Mouse (Mus musculus): Measurements from ENCODE around the gene Tmem253.
"Not testable (repeated sequence)": the region's sequence is repeated elsewhere in the genome, so short reads cannot be mapped to it uniquely, and the experiment has no call there.

The Tmem253 gene

GRCm38 (mm10) chr14:52022244-52022708 lies 6.8 kb downstream of the Tmem253 start:
- no peak for DNase-seq

GRCm38 (mm10) chr14:52022709-52023459 lies 7.4 kb downstream of the Tmem253 start:
- DNase-seq = peak; percentile 90 to 92

DNA sequence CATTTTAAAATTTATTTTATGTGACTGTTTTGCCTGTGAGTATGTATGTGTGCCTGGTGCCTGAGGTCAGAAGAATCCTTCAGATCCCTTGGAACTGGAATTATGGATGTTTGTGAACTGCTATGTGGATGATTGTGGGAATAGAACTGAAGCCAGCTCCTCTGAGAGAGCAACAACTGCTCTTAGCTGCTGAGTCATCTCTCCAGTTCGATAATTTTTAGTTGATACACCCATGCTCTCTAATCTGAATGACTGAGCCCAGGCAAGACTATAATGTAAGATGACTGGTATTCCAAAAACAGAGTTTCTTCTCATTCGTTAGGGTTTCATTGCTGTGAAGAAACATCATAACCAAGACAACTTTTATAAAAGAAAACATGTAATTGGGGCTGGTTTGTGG lies 8.7 kb downstream of the Tmem253 start:
- no peak for DNase-seq

DNA sequence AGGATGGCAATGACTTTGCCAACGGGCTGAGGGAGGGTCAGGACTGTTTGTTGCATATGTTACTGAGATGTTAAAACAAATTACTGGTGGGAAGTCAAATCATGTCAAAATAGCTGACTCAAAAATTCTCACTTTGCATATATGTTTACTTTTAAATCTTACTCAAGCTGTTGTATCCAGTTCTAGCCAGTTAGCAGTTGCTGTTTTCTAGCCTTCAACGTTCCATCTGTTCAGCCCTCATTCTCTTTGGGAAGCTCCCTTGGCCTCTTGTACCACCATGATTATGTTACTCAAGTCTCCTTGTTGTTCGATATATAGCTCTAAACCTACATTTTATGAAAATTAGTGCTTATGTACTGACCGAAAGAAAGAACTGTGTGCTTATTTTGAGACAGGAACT lies 10.9 kb downstream of the Tmem253 start:
- DNase-seq = no peak

GRCm38 (mm10) chr14:52035926-52036325 lies 20.5 kb downstream of the Tmem253 start:
- DNase-seq = no peak

- DNase-seq = no peak
Observed at GRCm38 (mm10) chr14:52039332-52039731, 23.9 kb downstream of the Tmem253 start.

DNA sequence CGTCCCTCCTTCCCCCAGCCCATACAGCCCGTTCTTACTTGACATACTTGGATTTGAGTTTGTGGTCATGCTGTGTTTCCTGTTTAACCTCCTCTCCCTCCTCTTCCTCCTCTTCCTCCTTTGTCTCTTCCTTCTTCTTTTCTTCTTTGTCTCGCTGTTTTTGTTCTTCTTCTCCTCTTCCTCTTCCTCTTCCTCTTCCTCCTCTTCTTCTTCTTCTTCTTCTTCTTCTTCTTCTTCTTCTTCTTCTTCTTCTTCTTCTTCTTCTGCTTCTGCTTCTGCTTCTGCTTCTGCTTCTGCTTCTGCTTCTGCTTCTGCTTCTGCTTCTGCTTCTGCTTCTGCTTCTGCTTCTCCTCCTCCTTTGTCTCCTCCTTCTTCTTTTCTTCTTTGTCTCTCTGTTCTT lies 26.9 kb downstream of the Tmem253 start, which contains the start of gene Olfr221:
Olfr221 (minus strand) TSS at position 101 of the 400 bp plus-strand sequence.
- not testable (repeated sequence) for DNase-seq

DNA sequence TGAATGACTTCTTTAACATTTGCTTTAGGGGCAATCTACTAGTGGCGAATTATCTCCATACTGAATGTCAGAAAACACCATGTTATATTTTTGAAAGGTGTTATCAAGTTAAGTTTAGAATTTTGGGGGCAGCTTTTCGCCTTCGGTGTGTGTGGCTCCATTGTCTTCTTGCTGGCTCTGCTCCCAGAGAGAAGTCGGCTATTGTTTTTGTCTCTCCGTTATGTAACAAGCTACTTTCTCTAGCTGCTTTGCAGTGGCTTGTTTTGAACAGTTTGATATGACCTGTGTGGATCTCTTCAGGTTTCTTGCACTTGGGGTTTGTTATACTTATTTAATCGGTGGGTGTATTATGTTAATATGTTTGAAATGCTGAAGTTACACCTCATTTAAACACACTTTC lies 28.0 kb downstream of the Tmem253 start:
- no peak for DNase-seq

GRCm38 (mm10) chr14:52044901-52045678 lies 29.6 kb downstream of the Tmem253 start:
- peak in 1 of 2 experiments; percentile 15 for DNase-seq

DNA sequence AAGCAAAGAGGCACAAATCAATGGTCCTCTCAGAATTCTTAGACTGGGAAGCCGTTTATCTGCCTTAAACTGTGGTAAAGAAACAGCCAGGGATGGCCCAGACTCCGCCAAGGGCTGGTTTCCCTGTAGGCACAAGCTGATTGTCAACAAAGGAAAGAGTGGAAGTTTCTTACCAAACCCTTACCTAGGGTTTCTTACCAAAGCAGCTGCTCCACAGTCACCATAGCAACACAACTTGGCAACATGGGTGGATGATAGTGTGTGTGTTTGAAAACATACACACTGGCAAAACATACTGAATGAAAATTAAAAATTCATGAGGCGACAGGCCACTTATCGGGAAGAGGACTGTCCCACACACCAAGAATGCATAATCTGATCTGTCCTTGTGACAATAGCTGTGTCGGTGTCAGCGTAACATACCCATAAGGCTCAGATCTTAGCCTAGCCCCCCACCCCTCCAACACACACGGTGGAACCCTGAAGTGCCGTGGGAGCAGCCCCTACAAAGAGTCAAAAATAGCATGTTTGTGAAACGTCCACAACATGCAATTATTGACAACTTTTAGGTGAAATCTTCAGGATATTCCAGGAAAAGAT lies 30.6 kb downstream of the Tmem253 start:
- DNase-seq = no peak

GRCm38 (mm10) chr14:52052720-52053119 lies 37.3 kb downstream of the Tmem253 start:
- not testable (repeated sequence) for DNase-seq

DNA sequence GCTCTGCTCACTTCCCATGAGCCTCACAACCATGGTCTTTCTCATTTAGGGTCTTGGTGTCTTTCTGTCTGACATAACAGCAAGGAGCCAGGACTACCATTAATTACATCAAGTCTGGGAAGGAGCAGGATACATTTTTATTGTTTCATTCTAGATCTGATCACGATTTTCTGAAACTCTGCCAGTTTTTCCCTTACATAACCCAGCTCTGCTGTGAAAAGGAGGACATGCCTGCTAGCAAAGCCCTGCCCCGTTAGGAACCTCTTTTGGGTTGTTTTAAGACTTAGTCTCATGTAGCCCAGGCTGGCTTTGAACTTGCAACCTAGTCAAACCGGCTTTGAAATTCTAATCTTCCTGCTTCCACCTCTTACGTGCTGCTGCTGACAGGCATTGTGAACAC lies 44.5 kb downstream of the Tmem253 start:
- no peak for DNase-seq

GRCm38 (mm10) chr14:52060800-52061199 lies 45.3 kb downstream of the Tmem253 start:
- DNase-seq = no peak

DNA sequence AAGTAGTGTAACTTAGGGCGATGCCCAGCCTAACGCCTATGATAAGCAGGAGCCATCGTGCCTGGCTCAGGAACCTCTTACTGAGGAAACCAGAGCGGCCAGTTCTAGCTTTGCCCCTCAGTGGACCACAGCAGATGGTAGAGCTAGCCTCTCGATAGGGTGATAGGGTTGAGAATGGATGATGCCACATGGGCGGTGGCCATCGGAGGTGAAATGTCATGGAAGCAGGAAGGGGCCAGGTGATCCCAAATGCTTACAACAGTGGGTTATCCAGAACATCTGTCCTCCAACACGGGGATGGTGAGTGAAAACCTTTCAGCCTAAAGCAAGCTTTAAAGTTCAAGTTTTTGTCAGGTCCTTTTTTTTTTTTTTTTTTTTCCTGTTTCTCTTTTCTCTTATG lies 46.3 kb downstream of the Tmem253 start:
- no peak for DNase-seq

GRCm38 (mm10) chr14:52066135-52066534 lies 50.7 kb downstream of the Tmem253 start:
- no peak for DNase-seq

All from B cell, adult 2 months (primary cell).